Mouse (Mus musculus) kidney, embryonic 14.5 days (tissue): ENCODE measurements around the gene Zbtb3. TPM values are rescaled to one million over a fixed set of nuclear protein-coding genes. Genes with fewer than 3 reads are reported as not detected.

Source experiments
- ATAC-seq: fragments of 200-750 bp; cut with Nextera tagmentation; 2 replicates; pipeline ENCODE4 v1.8.0; 2017; ENCODE audit warnings: moderate number of reproducible peaks, mild to moderate bottlenecking, moderate TSS enrichment, moderate library complexity; ENCODE audit not compliant: low FRiP score, low TSS enrichment
- H3K27ac ChIP-seq: fragments of 300-500 bp; sonication (generic); 2 replicates; pipeline ENCODE4 v1.5.1; 2014; ENCODE audit warnings: low read depth, mild to moderate bottlenecking, low read length, moderate library complexity, mixed read lengths
- H3K27me3 ChIP-seq: fragments of 300-500 bp; sonication (generic); 2 replicates; pipeline ENCODE4 v1.6.1; 2014; ENCODE audit warnings: mild to moderate bottlenecking, low read length; ENCODE audit not compliant: control insufficient read depth, insufficient read depth
- H3K36me3 ChIP-seq: fragments of 300-500 bp; sonication (generic); 2 replicates; pipeline ENCODE4 v1.6.1; 2014; ENCODE audit warnings: low read length, mixed read lengths; ENCODE audit not compliant: control insufficient read depth, insufficient read depth
- H3K4me1 ChIP-seq: fragments of 300-500 bp; sonication (generic); 2 replicates; pipeline ENCODE4 v1.6.1; 2014; ENCODE audit warnings: low read length, mixed read lengths; ENCODE audit not compliant: control insufficient read depth, insufficient read depth
- H3K4me2 ChIP-seq: fragments of 300-500 bp; sonication (generic); replicated peaks from 2 replicates; pipeline ENCODE4 v1.6.1; 2014; ENCODE audit warnings: low read depth, mild to moderate bottlenecking, low read length
- H3K4me3 ChIP-seq: fragments of 300-500 bp; sonication (generic); 2 replicates; pipeline ENCODE4 v1.5.1; 2014; ENCODE audit warnings: mild to moderate bottlenecking, low read length
- H3K9ac ChIP-seq: fragments of 300-500 bp; sonication (generic); 2 replicates; pipeline ENCODE4 v1.6.1; 2014; ENCODE audit warnings: low read depth, mild to moderate bottlenecking, low read length, moderate library complexity
- H3K9me3 ChIP-seq: fragments of 300-500 bp; sonication (generic); 2 replicates; pipeline ENCODE4 v1.6.1; 2016; ENCODE audit warnings: low read length; ENCODE audit not compliant: control insufficient read depth
- WGBS: fragments of 180-500 bp; shearing (Covaris S2); extraction: QIAGEN DNeasy Blood & Tissue Kit; methylation state at CpG from one replicate; pipeline ENCODE4 v1.1.7; 2014; 5-methylcytosine and 5-hydroxymethylcytosine counted together
- polyA plus RNA-seq: library from polyadenylated mRNA; unstranded; fragments of >200 nt; fragmentation: Nextera tagmentation; extraction: Ambion mirVana; gene quantifications from 2 replicates; pipeline ENCODE4 v1.2.1, GENCODE M21; 2014

The Zbtb3 gene
- polyA plus RNA-seq: 4.0 and 5.1 TPM in 2 replicates

GRCm38 (mm10) chr19:8802130-8802821, at the start of gene Zbtb3:
Gene Zbtb3 (plus strand): TSS chr19:8802555.
- WGBS: under 1% methylated on average over 30 of the region's 30 CpGs
- H3K9me3 ChIP-seq: no peaks in the 10 kb centered on the region

GRCm38 (mm10) chr19:8755652-8756051, 46.7 kb upstream of the Zbtb3 start:
- peaks cover 14% of the 10 kb centered on the region; the same call in 1 of the 2 replicates for H3K4me1 ChIP-seq
- H3K9me3 ChIP-seq: no peaks in the 10 kb centered on the region
- peaks cover 43% of the 10 kb centered on the region for H3K36me3 ChIP-seq
- H3K9ac ChIP-seq: no peak overlapping the region
- ATAC-seq: no peak
- H3K4me2 ChIP-seq: no peak overlapping the region
- H3K27me3 ChIP-seq: no peaks in the 10 kb centered on the region
- WGBS: 71% methylated on average over 3 of the region's 3 CpGs
- 0 out of 2 replicates have a peak overlapping the region, but pooled peaks have one; percentile 96 for H3K4me3 ChIP-seq
- H3K27ac ChIP-seq: no peak overlapping the region

More at GRCm38 (mm10) chr19:8802130-8802821, at the start of gene Zbtb3:
- no peaks in the 10 kb centered on the region for H3K27me3 ChIP-seq
- H3K4me1 ChIP-seq: peaks cover 20% of the 10 kb centered on the region; the same call in 1 of the 2 replicates
- peaks cover 28% of the 10 kb centered on the region for H3K36me3 ChIP-seq
- peak; percentile 97 for ATAC-seq
- peak within 1 kb of the TSS; percentile 61 for H3K4me3 ChIP-seq
- H3K4me2 ChIP-seq: peak within 1 kb of the TSS; percentile 56
- peak within 1 kb of the TSS; percentile 85 for H3K27ac ChIP-seq
- H3K9ac ChIP-seq: peak within 1 kb of the TSS; percentile 47; the same call in 1 of the 2 replicates

DNA sequence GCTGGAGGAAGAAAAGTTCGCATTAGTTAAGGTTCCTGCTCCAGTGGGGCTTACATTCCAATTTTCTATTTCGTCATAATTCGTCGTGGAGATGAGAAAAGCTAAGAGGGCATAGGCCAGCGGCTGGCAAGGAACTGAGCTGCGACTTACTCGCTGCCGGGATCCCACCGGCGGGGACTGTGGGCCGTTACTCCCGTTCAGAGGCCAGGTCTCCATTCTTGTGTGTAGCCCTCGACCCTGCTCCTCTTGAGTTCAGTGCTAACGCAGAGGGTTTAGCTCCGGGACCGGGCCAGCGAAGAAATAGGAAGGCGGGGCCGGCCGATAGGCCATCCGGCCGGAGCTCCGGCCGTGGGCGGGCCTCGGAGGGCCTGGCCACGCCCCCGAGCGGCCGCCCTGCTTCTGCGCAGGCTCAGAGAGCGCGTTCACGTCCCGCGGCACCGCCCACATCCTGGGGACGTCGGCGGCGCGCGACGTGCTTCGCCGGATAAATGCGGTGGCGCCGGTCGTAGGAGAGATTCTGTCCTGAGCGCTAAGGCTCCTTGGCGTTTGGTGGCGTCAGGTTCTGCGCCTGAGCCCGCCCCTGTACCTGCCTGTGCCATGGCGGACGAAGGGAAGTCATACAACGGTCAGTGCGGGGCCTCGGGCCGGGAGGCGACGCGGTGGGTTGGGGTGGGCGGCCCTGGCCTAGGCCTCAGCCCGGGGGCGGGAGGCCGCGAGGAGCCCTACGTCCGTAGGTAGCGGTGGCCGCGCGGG, 45.5 kb upstream of the Zbtb3 start, which contains the start of gene Nxf1:
Gene Nxf1 (plus strand): TSS at position 439 of the 753 bp plus-strand sequence.
- ATAC-seq: peak; percentile 94
- Histone ChIP-seq H3K27me3 (no peaks in the 10 kb centered on the region), H3K4me1 (peaks cover 14% of the 10 kb centered on the region; the same call in 1 of the 2 replicates), H3K4me3 (peak within 1 kb of the TSS; percentile 96), H3K27ac (peak within 1 kb of the TSS; percentile 90), H3K36me3 (peaks cover 34% of the 10 kb centered on the region), H3K9ac (peak within 1 kb of the TSS; percentile 95), H3K4me2 (peak within 1 kb of the TSS; percentile 81), H3K9me3 (no peaks in the 10 kb centered on the region)
- WGBS: under 1% methylated on average over 75 of the region's 75 CpGs

DNA sequence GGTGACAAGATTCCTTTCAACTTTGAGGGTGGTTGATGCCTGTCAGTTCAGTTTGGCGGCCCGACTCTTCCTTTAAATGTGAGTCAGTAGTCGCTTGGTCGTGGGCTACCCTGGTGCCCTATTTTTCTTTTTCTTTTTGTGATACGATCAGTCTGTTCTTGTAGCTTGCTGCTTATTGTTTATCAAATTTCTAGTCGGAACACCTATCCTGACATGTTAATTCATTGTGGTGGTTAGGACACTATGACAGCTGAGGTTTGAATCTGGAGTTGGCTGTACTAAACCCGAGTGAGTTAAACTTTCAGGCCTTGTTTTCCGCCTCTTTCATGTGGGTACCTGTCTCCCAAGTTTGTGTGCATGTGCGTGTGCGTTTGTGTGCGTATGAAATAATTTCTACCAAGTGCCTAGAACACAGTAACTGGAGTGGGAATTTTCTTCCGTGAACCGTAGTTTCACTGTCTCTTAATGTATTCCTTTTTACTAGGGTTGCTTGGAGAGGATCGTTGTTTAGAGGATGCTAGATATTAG, 44.8 kb upstream of the Zbtb3 start:
- H3K27ac ChIP-seq: peak overlapping the region; percentile 90
- peak overlapping the region; percentile 96 for H3K4me3 ChIP-seq
- H3K36me3 ChIP-seq: peaks cover 31% of the 10 kb centered on the region
- no peaks in the 10 kb centered on the region for H3K27me3 ChIP-seq
- H3K4me1 ChIP-seq: peaks cover 14% of the 10 kb centered on the region; the same call in 1 of the 2 replicates
- H3K9me3 ChIP-seq: no peaks in the 10 kb centered on the region
- WGBS: 4% methylated on average over 14 of the region's 14 CpGs
- no peak for ATAC-seq
- peak overlapping the region; percentile 95 for H3K9ac ChIP-seq
- H3K4me2 ChIP-seq: peak overlapping the region; percentile 81

DNA sequence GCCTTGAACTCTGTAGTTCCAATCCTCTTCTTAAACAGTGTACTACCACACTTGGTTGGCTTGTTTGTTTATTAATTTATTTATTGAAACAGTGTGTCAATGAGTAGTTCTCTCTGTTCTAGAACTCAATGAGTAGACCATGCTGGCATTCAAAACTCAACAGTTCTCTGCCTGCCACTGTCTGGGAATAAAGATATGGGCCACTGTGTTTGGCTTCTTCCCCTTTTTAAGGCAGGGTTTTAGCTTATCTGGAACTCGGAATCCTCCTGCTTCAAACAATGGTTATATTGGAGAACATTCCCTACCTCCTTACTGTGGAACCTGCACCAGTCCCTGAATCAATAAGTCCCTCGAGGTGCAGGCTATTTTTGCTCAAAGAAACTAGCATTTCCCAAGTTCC, 43.5 kb upstream of the Zbtb3 start:
- no peak overlapping the region for H3K27ac ChIP-seq
- peak overlapping the region; percentile 81; the same call in 1 of the 2 replicates for H3K4me2 ChIP-seq
- H3K4me1 ChIP-seq: peaks cover 14% of the 10 kb centered on the region; the same call in 1 of the 2 replicates
- H3K27me3 ChIP-seq: no peaks in the 10 kb centered on the region
- H3K4me3 ChIP-seq: no peak overlapping the region; the same call in 1 of the 2 replicates
- H3K9me3 ChIP-seq: no peaks in the 10 kb centered on the region
- ATAC-seq: no peak
- 90% methylated on average over 2 of the region's 2 CpGs for WGBS
- H3K9ac ChIP-seq: no peak overlapping the region
- peaks cover 31% of the 10 kb centered on the region for H3K36me3 ChIP-seq

GRCm38 (mm10) chr19:8760757-8761156, 41.6 kb upstream of the Zbtb3 start:
- Histone ChIP-seq H3K4me1 (peaks cover 7% of the 10 kb centered on the region; the same call in 1 of the 2 replicates), H3K27ac (no peak overlapping the region), H3K4me2 (no peak overlapping the region), H3K9ac (no peak overlapping the region), H3K36me3 (peaks cover 37% of the 10 kb centered on the region), H3K4me3 (no peak overlapping the region), H3K27me3 (no peaks in the 10 kb centered on the region), H3K9me3 (peaks cover 11% of the 10 kb centered on the region)
- WGBS: 91% methylated on average over 2 of the region's 2 CpGs
- ATAC-seq: no peak

GRCm38 (mm10) chr19:8763276-8763675, 39.1 kb upstream of the Zbtb3 start:
- Histone ChIP-seq H3K4me1 (peaks cover 3% of the 10 kb centered on the region; the same call in 1 of the 2 replicates), H3K4me3 (no peak overlapping the region), H3K9me3 (peaks cover 11% of the 10 kb centered on the region), H3K27me3 (no peaks in the 10 kb centered on the region), H3K4me2 (no peak overlapping the region), H3K9ac (no peak overlapping the region), H3K27ac (no peak overlapping the region), H3K36me3 (peaks cover 61% of the 10 kb centered on the region)
- WGBS: 92% methylated on average over 4 of the region's 4 CpGs
- no peak for ATAC-seq

- 0 out of 2 replicates have a peak, but pooled peaks cover 4% of the 10 kb centered on the region for H3K4me1 ChIP-seq
- no peak for ATAC-seq
- H3K9me3 ChIP-seq: peaks cover 11% of the 10 kb centered on the region
- no peak overlapping the region for H3K9ac ChIP-seq
- 96% methylated on average over 9 of the region's 9 CpGs for WGBS
- H3K36me3 ChIP-seq: peaks cover 81% of the 10 kb centered on the region
- no peak overlapping the region for H3K4me3 ChIP-seq
- H3K27me3 ChIP-seq: no peaks in the 10 kb centered on the region
- no peak overlapping the region for H3K4me2 ChIP-seq
- no peak overlapping the region for H3K27ac ChIP-seq
These were observed 36.8 kb upstream of the Zbtb3 start for GRCm38 (mm10) chr19:8765562-8765961.
